Mouse (Mus musculus) E14TG2a.4 (cell line): Measurements from ENCODE around the gene Popdc2.

Experiments
- H3K27me3 ChIP-seq: 2 replicates; pipeline ENCODE4 v1.6.1; 2014; ENCODE audit warnings: low read length, control low read depth; ENCODE audit not compliant: insufficient read depth
- H3K36me3 ChIP-seq: 2 replicates; pipeline ENCODE4 v1.6.1; 2014; ENCODE audit warnings: low read length, control low read depth; ENCODE audit not compliant: insufficient read depth
- H3K4me1 ChIP-seq: replicated peaks from 2 replicates; pipeline ENCODE4 v1.6.1; 2014; ENCODE audit warnings: low read depth, low read length, control low read depth
- H3K4me3 ChIP-seq: replicated peaks from 2 replicates; pipeline ENCODE4 v1.5.1; 2014; ENCODE audit warnings: mild to moderate bottlenecking, low read length
- H3K9me3 ChIP-seq: 2 replicates; pipeline ENCODE4 v1.6.1; 2014; ENCODE audit warnings: low read length, control low read depth
- CTCF ChIP-seq: conservative IDR thresholded peaks from 2 replicates; pipeline ENCODE4 v1.5.1; 2014; ENCODE audit warnings: low read length
- NANOG ChIP-seq: IDR thresholded peaks from 2 replicates; pipeline ENCODE4 v1.6.1; 2014; ENCODE audit warnings: borderline replicate concordance, low read length, mixed read lengths
- POU5F1 ChIP-seq: IDR thresholded peaks from 2 replicates; pipeline ENCODE4 v1.6.1; 2014; ENCODE audit warnings: low read length, borderline replicate concordance

The Popdc2 gene

DNA sequence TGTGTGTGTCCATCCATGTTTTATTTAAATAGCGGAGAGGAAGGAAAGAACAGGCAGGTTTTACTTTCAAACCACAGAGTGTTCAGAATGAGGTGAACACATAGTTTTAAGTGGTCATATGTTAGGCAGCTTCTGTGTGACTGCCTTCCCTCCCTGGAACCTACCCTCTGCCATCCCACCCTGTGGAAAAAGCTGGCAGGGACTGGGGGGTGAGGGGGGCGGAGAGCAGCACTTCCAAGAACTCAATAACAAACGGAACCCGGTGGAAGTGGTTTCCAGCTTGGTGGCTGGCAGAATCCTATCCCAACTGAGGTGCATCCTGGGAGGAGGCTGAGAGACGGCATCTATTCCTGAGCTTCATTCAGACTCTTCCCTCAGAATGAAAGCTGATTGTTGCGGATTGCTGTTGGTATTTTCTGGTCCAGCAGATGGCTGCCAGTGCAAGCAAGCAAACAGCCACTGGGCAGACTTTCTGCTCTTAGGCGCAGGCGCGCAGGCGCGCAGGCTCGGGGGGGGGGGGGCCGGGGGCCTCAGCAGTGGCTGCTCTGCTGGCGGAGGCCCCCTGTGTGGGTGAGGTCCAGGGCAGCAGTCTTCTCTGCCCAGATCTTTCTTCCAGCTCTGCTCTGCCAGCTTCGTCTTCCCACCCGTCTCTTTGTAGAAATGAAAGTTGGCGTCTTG is 14.3 kb downstream of the Popdc2 start:
- no peak for TF ChIP-seq CTCF
- no peak for TF ChIP-seq POU5F1
- TF ChIP-seq NANOG = no peak
- no peaks in the 10 kb centered on the region for H3K9me3 ChIP-seq
- no peaks in the 10 kb centered on the region for H3K36me3 ChIP-seq
- peaks cover 54% of the 10 kb centered on the region for H3K27me3 ChIP-seq
- no peak overlapping the region for H3K4me3 ChIP-seq
- H3K4me1 ChIP-seq = peaks cover 28% of the 10 kb centered on the region

DNA sequence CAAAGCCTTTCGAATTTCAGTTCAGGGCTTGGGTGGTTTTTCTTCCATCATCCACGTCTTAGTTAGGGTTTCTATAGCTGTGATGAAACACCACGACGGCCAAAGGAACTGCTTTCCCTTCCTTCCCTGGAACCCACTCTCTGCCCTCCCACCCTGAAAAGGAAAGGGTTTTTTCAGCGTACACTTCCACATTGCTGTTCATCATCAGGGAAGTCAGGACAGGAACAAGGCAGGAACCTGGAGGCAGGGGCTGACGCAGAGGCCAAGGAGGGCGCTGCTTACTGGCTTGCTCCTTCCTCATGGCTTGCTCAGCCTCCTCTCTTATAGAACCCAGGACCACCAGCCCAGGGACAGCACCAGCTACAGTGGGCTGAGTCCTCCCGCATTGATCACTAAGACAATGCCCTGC is 14.8 kb downstream of the Popdc2 start:
- H3K27me3 ChIP-seq = peaks cover 50% of the 10 kb centered on the region
- H3K4me3 ChIP-seq = no peak overlapping the region
- H3K9me3 ChIP-seq = no peaks in the 10 kb centered on the region
- peaks cover 28% of the 10 kb centered on the region for H3K4me1 ChIP-seq
- TF ChIP-seq CTCF = no peak
- TF ChIP-seq POU5F1 = no peak
- TF ChIP-seq NANOG = no peak
- H3K36me3 ChIP-seq = no peaks in the 10 kb centered on the region

DNA sequence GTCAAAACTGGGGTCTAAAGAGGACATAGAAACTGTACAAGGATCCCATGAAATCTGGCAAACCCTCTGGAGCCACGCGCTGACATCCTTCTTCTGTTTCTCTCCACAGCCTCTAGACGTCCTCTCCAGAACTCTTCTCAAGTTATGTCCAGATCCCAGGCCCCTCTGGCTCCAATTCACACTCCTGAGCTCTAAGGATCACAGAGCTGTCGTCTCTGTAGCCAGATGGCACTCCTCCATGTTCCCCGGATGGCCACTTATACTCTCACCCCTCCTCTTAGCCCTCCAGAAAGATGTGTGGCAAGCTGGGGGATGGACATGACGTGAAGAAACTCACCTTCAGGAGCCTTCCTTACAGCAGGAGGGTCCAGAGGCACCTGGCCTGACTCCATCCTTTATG is 15.5 kb downstream of the Popdc2 start:
- H3K36me3 ChIP-seq = no peaks in the 10 kb centered on the region
- no peak overlapping the region for H3K4me3 ChIP-seq
- no peak for TF ChIP-seq NANOG
- TF ChIP-seq CTCF = no peak
- no peak for TF ChIP-seq POU5F1
- peaks cover 28% of the 10 kb centered on the region for H3K4me1 ChIP-seq
- H3K27me3 ChIP-seq = peaks cover 47% of the 10 kb centered on the region
- no peaks in the 10 kb centered on the region for H3K9me3 ChIP-seq

DNA sequence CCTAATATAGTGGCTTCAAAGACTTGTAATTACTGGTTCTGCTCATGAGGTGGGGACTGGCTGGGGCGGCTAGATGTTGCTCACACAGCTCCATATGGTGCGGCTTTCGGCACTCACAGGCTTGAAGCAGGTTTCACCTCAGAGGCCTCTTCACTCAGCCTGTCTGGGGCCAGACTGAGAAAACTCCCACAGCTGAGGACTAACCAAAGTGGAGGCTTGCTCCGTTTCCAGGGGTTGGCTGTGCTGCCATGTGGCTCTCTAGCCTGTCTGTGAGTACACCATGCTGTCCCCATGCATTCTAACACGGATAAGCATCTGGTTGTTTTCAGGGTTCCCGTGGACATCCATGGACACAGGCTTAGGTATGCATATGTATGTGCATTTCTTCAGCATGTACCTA is 16.6 kb downstream of the Popdc2 start:
- Histone ChIP-seq H3K36me3 (no peaks in the 10 kb centered on the region), H3K4me1 (peaks cover 26% of the 10 kb centered on the region), H3K27me3 (peaks cover 40% of the 10 kb centered on the region), H3K4me3 (no peak overlapping the region), H3K9me3 (no peaks in the 10 kb centered on the region)
- TF ChIP-seq POU5F1 = no peak

DNA sequence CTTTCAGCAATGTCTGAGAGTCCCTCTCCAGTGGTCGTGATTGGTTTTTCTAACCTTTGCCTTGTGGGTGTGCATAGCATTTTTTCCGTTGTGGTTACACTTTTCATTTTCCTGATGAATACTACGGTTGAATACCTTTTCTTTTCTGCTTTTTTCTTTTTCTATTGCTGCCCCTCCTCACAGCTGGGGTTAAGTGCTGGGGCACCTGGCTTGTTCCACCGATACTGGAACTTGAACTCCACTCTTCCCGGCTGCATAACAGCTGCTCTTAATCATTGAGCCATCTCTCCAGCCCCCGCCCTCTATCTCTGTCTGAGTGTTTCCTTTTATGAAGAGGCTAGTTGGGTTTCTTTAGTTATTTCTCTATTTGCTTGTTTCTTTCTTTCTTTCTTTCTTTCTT is 17.1 kb downstream of the Popdc2 start:
- H3K36me3 ChIP-seq = no peaks in the 10 kb centered on the region
- H3K27me3 ChIP-seq = peaks cover 35% of the 10 kb centered on the region
- H3K9me3 ChIP-seq = no peaks in the 10 kb centered on the region
- TF ChIP-seq CTCF (no peak), NANOG (no peak), POU5F1 (no peak)
- H3K4me1 ChIP-seq = peaks cover 23% of the 10 kb centered on the region
- no peak overlapping the region for H3K4me3 ChIP-seq

DNA sequence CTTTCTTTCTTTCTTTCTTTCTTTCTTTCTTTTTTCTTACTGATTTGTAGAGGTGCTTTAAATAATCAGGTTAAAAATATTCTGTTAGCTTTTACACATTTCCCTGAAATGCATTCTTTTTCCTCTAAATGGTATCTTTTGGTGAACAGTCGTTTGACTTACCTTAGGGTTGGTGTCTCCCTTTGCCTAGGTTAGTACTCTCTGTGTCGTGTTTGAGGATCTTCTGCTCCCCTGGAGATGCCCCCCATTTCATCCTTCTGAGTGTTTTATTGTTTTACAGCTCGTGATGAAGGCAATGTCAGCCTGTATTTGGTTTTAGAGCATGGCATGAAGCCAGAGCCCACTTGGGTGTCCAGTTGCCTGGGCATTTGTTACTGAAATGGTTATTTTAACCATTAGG is 17.5 kb downstream of the Popdc2 start:
- Histone ChIP-seq H3K27me3 (peaks cover 31% of the 10 kb centered on the region), H3K4me3 (no peak overlapping the region), H3K9me3 (no peaks in the 10 kb centered on the region), H3K36me3 (no peaks in the 10 kb centered on the region), H3K4me1 (peaks cover 19% of the 10 kb centered on the region)
- TF ChIP-seq NANOG = no peak
- no peak for TF ChIP-seq CTCF
- no peak for TF ChIP-seq POU5F1

DNA sequence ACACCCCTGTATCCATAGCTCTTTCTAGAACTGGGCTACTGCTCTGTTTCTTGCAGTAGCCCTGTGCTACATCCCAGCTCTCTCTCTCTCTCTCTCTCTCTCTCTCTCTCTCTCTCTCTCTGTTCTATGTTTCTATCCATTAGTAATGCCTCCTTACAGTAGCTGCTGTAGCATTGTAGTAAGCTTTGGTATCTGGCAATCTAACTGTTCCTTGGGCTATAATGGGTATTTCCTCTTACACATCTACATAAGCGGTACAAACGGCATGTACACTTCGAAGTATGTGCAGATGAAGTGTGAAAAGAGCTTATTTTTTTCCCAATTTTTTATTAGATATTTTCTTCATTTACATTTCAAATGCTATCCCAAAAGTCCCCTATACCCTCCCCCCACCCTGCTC is 17.9 kb downstream of the Popdc2 start:
- Histone ChIP-seq H3K4me1 (peaks cover 18% of the 10 kb centered on the region), H3K27me3 (peaks cover 27% of the 10 kb centered on the region), H3K4me3 (no peak overlapping the region), H3K9me3 (no peaks in the 10 kb centered on the region), H3K36me3 (no peaks in the 10 kb centered on the region)
- TF ChIP-seq POU5F1 = no peak
- no peak for TF ChIP-seq CTCF
- TF ChIP-seq NANOG = no peak

DNA sequence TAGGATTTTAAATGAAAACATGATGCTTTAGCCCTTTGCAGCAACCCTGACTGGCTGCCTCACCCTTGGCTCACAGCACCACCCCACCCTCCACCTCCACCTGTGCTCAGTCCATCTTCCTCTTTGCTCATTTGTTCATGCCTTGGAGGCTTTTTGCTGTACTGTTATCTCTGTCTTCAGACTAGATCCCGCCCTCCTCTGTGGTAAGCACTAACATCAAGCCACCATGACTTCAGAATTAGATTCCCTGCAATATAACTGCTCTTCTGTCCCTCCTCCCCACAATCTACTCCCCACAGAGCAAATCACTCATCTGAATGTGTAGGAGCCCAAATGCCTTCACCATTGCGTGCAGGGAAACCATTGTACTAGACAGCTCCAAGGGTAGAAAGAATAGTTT is 21.7 kb downstream of the Popdc2 start:
- Histone ChIP-seq H3K36me3 (no peaks in the 10 kb centered on the region), H3K4me3 (no peak overlapping the region), H3K27me3 (peaks cover 2% of the 10 kb centered on the region), H3K9me3 (no peaks in the 10 kb centered on the region), H3K4me1 (peaks cover 7% of the 10 kb centered on the region)
- TF ChIP-seq NANOG = no peak
- no peak for TF ChIP-seq POU5F1
- TF ChIP-seq CTCF = no peak

DNA sequence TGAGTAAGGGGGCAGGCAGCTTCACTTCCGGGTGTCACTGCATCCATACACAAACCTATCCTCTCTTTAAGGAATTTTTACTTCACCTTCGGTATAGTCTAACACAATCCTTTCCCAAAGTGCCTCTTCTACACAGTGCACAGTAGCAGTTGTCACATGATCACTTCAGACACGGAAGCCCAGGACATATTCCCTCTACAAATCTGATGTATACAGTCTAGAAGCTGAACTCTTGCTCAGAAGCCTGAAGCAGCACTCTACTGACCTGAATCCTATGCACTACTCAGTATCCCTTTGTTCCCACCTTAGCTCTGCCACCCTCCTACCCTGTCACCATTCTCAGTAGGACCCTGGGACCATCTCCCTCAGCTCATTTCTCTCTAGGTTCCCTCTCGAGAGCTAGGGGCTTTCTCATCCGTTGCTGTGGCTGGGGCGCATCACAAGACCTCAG is 23.2 kb downstream of the Popdc2 start:
- Histone ChIP-seq H3K4me3 (no peak overlapping the region), H3K9me3 (no peaks in the 10 kb centered on the region), H3K27me3 (no peaks in the 10 kb centered on the region), H3K36me3 (no peaks in the 10 kb centered on the region), H3K4me1 (peaks cover 7% of the 10 kb centered on the region)
- no peak for TF ChIP-seq NANOG
- TF ChIP-seq CTCF = no peak
- no peak for TF ChIP-seq POU5F1
